Comparison of ENCODE assay signal across 22 mouse cellular contexts in genomic region chr17:31639651-31640050, GRCm38 (mm10). TPM values are rescaled to one million over a fixed set of nuclear protein-coding genes. Genes with fewer than 3 reads are reported as not detected.
DNase-seq lines count a peak whose midpoint lies in the region; ATAC-seq and TF ChIP-seq lines count a peak whose summit lies in the region.
"Had no signal": no experiment of that assay in that cellular context is flagged by ENCODE, and none has a peak within 500 bp of the region (broad histone marks: within the 10 kb centered on the region; RNA-seq: fewer than 3 reads in every experiment).

No protein-coding gene starts in this region.

- TF ChIP-seq CTCF in midbrain, postnatal 0 days (IDR thresholded peaks at IDR 0.05): no peak

- no peak overlapping the region for H3K4me2 ChIP-seq in hindbrain, embryonic 15.5 days
- no peak overlapping the region for H3K4me2 ChIP-seq in hindbrain, embryonic 12.5 days (replicated peaks)
- H3K4me2 ChIP-seq in midbrain, postnatal 0 days (ENCODE audit: low read depth, low read length, poor library complexity, severe bottlenecking): no peak overlapping the region
- no peak overlapping the region for H3K4me2 ChIP-seq in midbrain, embryonic 13.5 days (replicated peaks)
- H3K4me2 ChIP-seq: intestine, embryonic 15.5 days; neural tube, embryonic 13.5 days had no signal

- ATAC-seq in hindbrain, embryonic 15.5 days (ENCODE audit: low FRiP score, low read depth): no peak
- ATAC-seq in hindbrain, embryonic 12.5 days (ENCODE audit: low FRiP score): no peak
- ATAC-seq in midbrain, postnatal 0 days (ENCODE audit: low FRiP score): no peak
- ATAC-seq in midbrain, embryonic 13.5 days: no peak
- ATAC-seq: CD4-positive, CD25-positive, alpha-beta regulatory T cell, adult 4 months; intestine, embryonic 15.5 days; lung, postnatal 0 days had no signal

- H3K9me3 ChIP-seq in hindbrain, embryonic 15.5 days: no peaks in the 10 kb centered on the region
- no peaks in the 10 kb centered on the region for H3K9me3 ChIP-seq in hindbrain, embryonic 12.5 days (replicated peaks)
- H3K9me3 ChIP-seq in midbrain, postnatal 0 days (ENCODE audit: low read length): no peaks in the 10 kb centered on the region
- no peaks in the 10 kb centered on the region for H3K9me3 ChIP-seq in midbrain, embryonic 13.5 days
- H3K9me3 ChIP-seq: hindbrain, embryonic 10.5 days; intestine, embryonic 15.5 days; limb, embryonic 10.5 days; neural tube, embryonic 13.5 days had no signal

- H3K36me3 ChIP-seq in hindbrain, embryonic 15.5 days: no peaks in the 10 kb centered on the region
- no peaks in the 10 kb centered on the region for H3K36me3 ChIP-seq in hindbrain, embryonic 12.5 days
- H3K36me3 ChIP-seq in midbrain, postnatal 0 days (ENCODE audit: insufficient read depth, low read length): no peaks in the 10 kb centered on the region
- H3K36me3 ChIP-seq in midbrain, embryonic 13.5 days: no peaks in the 10 kb centered on the region
- H3K36me3 ChIP-seq: intestine, embryonic 15.5 days; limb, embryonic 10.5 days; neural tube, embryonic 13.5 days had no signal

- H3K4me1 ChIP-seq in hindbrain, embryonic 15.5 days (replicated peaks): peaks cover 20% of the 10 kb centered on the region
- peaks cover 18% of the 10 kb centered on the region for H3K4me1 ChIP-seq in hindbrain, embryonic 12.5 days
- H3K4me1 ChIP-seq in midbrain, postnatal 0 days (ENCODE audit: insufficient read depth, low read length): peaks cover 5% of the 10 kb centered on the region; the same call in 1 of the 2 replicates
- peaks cover 21% of the 10 kb centered on the region for H3K4me1 ChIP-seq in midbrain, embryonic 13.5 days (replicated peaks)

- peaks cover 15% of the 10 kb centered on the region for H3K27me3 ChIP-seq in hindbrain, embryonic 15.5 days
- peaks cover 32% of the 10 kb centered on the region for H3K27me3 ChIP-seq in hindbrain, embryonic 12.5 days
- peaks cover 15% of the 10 kb centered on the region for H3K27me3 ChIP-seq in midbrain, postnatal 0 days (ENCODE audit: insufficient read depth, low read length)
- H3K27me3 ChIP-seq in midbrain, embryonic 13.5 days: peaks cover 32% of the 10 kb centered on the region

- H3K4me3 ChIP-seq in hindbrain, embryonic 15.5 days: no peak overlapping the region
- H3K4me3 ChIP-seq in hindbrain, embryonic 12.5 days: no peak overlapping the region
- no peak overlapping the region for H3K4me3 ChIP-seq in midbrain, postnatal 0 days (ENCODE audit: low read depth, low read length)
- no peak overlapping the region for H3K4me3 ChIP-seq in midbrain, embryonic 13.5 days (replicated peaks)
- H3K4me3 ChIP-seq: hindbrain, embryonic 10.5 days; intestine, embryonic 15.5 days; limb, embryonic 10.5 days; neural tube, embryonic 13.5 days had no signal

- no peak overlapping the region for H3K9ac ChIP-seq in hindbrain, embryonic 15.5 days
- no peak overlapping the region for H3K9ac ChIP-seq in hindbrain, embryonic 12.5 days
- H3K9ac ChIP-seq in midbrain, postnatal 0 days (replicated peaks; ENCODE audit: low read length, poor library complexity, severe bottlenecking): no peak overlapping the region
- no peak overlapping the region for H3K9ac ChIP-seq in midbrain, embryonic 13.5 days (replicated peaks)
- H3K9ac ChIP-seq: intestine, embryonic 15.5 days; liver, embryonic 14.5 days; neural tube, embryonic 13.5 days had no signal

- peak overlapping the region; percentile 45; the same call in 1 of the 2 replicates for H3K27ac ChIP-seq in hindbrain, embryonic 15.5 days (replicated peaks)
- H3K27ac ChIP-seq in hindbrain, embryonic 12.5 days: no peak overlapping the region
- 0 out of 2 replicates have a peak overlapping the region, but pooled peaks have one; percentile 14 for H3K27ac ChIP-seq in midbrain, postnatal 0 days (ENCODE audit: low read depth, low read length)
- H3K27ac ChIP-seq in midbrain, embryonic 13.5 days: no peak overlapping the region
- H3K27ac ChIP-seq: hindbrain, embryonic 10.5 days; intestine, embryonic 15.5 days; limb, embryonic 10.5 days; liver, embryonic 14.5 days; neural tube, embryonic 13.5 days; stomach, postnatal 0 days had no signal

- 43% methylated on average over 4 of the region's 4 CpGs for WGBS in hindbrain, embryonic 15.5 days
- 71% methylated on average over 4 of the region's 4 CpGs for WGBS in hindbrain, embryonic 12.5 days
- 46% methylated on average over 4 of the region's 4 CpGs for WGBS in midbrain, postnatal 0 days
- WGBS in midbrain, embryonic 13.5 days: 62% methylated on average over 4 of the region's 4 CpGs

- DNase-seq in adrenal gland, postnatal 10 days: peak; percentile 43
- no peak for DNase-seq in adrenal gland, adult 2 months
- DNase-seq in midbrain, postnatal 0 days (ENCODE audit: low spot score): peak; percentile 64
- peak; percentile 24 for DNase-seq in retina, embryonic 14.5 days (ENCODE audit: low spot score)
- DNase-seq in embryo, embryonic 10 days (ENCODE audit: low spot score): no peak
- DNase-seq: cerebellum, adult 9-10 months; gastrocnemius, postnatal 10 days had no signal

RNA-seq across cellular contexts. Expression of gene Cbs, which starts 2.6 kb away (rescaled TPM):
- total RNA-seq in adrenal gland, postnatal 10 days (2021): 10 to 100 TPM; 17.8 to 39.9 TPM
- 1 to 10 TPM; 6.4 to 8.1 TPM for total RNA-seq in adrenal gland, adult 2 months (2021)
- polyA plus RNA-seq in adrenal gland, adult 2 months (2012; rRNA removed): 1.9 and 2.1 TPM in 2 replicates
- polyA plus RNA-seq in hindbrain, embryonic 15.5 days (2015; fragmentation: Nextera tagmentation; extraction: Ambion mirVana): 8.9 TPM in 2 replicates
- 2.3 and 3.3 TPM in 2 replicates for polyA plus RNA-seq in hindbrain, embryonic 12.5 days (2016; fragmentation: Nextera tagmentation; extraction: Ambion mirVana)
- total RNA-seq in midbrain, postnatal 0 days (2014; rRNA removed): 13.3 and 29.6 TPM in 2 replicates
- polyA plus RNA-seq in midbrain, postnatal 0 days (2015; fragmentation: Nextera tagmentation; extraction: Ambion mirVana): 16.3 and 20.3 TPM in 2 replicates
- 3.3 and 3.6 TPM in 2 replicates for polyA plus RNA-seq in midbrain, embryonic 13.5 days (2015; fragmentation: Nextera tagmentation; extraction: Ambion mirVana)
- total RNA-seq: megakaryocyte, adult 5-6 weeks had no signal

RNA-seq across cellular contexts. Expression of gene U2af1, which starts 19.0 kb away (rescaled TPM):
- 100 to 1,000 TPM; 145 to 150 TPM for total RNA-seq in adrenal gland, postnatal 10 days (2021)
- total RNA-seq in adrenal gland, adult 2 months (2021): 100 to 1,000 TPM; 146 to 161 TPM
- 12.7 and 12.8 TPM in 2 replicates for polyA plus RNA-seq in adrenal gland, adult 2 months (2012; rRNA removed)
- 196 and 202 TPM in 2 replicates for polyA plus RNA-seq in hindbrain, embryonic 15.5 days (2015; fragmentation: Nextera tagmentation; extraction: Ambion mirVana)
- 293 and 303 TPM in 2 replicates for polyA plus RNA-seq in hindbrain, embryonic 12.5 days (2016; fragmentation: Nextera tagmentation; extraction: Ambion mirVana)
- 55.5 and 72.9 TPM in 2 replicates for total RNA-seq in midbrain, postnatal 0 days (2014; rRNA removed)
- polyA plus RNA-seq in midbrain, postnatal 0 days (2015; fragmentation: Nextera tagmentation; extraction: Ambion mirVana): 182 and 188 TPM in 2 replicates
- polyA plus RNA-seq in midbrain, embryonic 13.5 days (2015; fragmentation: Nextera tagmentation; extraction: Ambion mirVana): 269 and 274 TPM in 2 replicates

RNA-seq across cellular contexts. Expression of gene Cryaa, which starts 38.0 kb away (rescaled TPM):
- total RNA-seq in adrenal gland, postnatal 10 days (2021): not detected
- total RNA-seq in adrenal gland, adult 2 months (2021): not detected
- polyA plus RNA-seq in adrenal gland, adult 2 months (2012; rRNA removed): not detected in 2 replicates
- polyA plus RNA-seq in hindbrain, embryonic 15.5 days (2015; fragmentation: Nextera tagmentation; extraction: Ambion mirVana): 0.49 and 0.50 TPM in 2 replicates
- polyA plus RNA-seq in hindbrain, embryonic 12.5 days (2016; fragmentation: Nextera tagmentation; extraction: Ambion mirVana): not detected in 2 replicates
- 1.6 and 1.9 TPM in 2 replicates for total RNA-seq in midbrain, postnatal 0 days (2014; rRNA removed)
- 0.37 and 0.39 TPM in 2 replicates for polyA plus RNA-seq in midbrain, postnatal 0 days (2015; fragmentation: Nextera tagmentation; extraction: Ambion mirVana)
- not detected in 2 replicates for polyA plus RNA-seq in midbrain, embryonic 13.5 days (2015; fragmentation: Nextera tagmentation; extraction: Ambion mirVana)
- total RNA-seq: adrenal gland, postnatal 36 days; gastrocnemius, postnatal 10 days; heart, adult 8-10 months; megakaryocyte, adult 5-6 weeks had no signal
- polyA plus RNA-seq: CD4-positive, CD25-positive, alpha-beta regulatory T cell, adult 4 months; hindbrain, embryonic 10.5 days; kidney, embryonic 16.5 days; limb, embryonic 10.5 days; liver, embryonic 14.5 days; neural tube, embryonic 13.5 days had no signal

Comparison
In these comparisons a context has a peak if more than half of its experiments do, and no peak if none do; other contexts are left out.
1. DNase-seq: peak in adrenal gland, postnatal 10 days (single experiment), midbrain, postnatal 0 days (single experiment) and retina, embryonic 14.5 days (single experiment); none in adrenal gland, adult 2 months (single experiment) and embryo, embryonic 10 days (single experiment).
2. H3K27ac ChIP-seq: peak in hindbrain, embryonic 15.5 days (single experiment) and midbrain, postnatal 0 days (single experiment); none in hindbrain, embryonic 12.5 days (single experiment) and midbrain, embryonic 13.5 days (single experiment).
3. RNA of gene U2af1, which starts 19.0 kb away (polyA plus RNA-seq): 293 to 303 TPM in hindbrain, embryonic 12.5 days, 269 to 274 TPM in midbrain, embryonic 13.5 days, 196 to 202 TPM in hindbrain, embryonic 15.5 days and 182 to 188 TPM in midbrain, postnatal 0 days; 12.7 to 12.8 TPM in adrenal gland, adult 2 months; every median in the first group is over 10 times any median in the second.